Mouse (Mus musculus) G1E (cell line): ENCODE results near the gene Gm17657.
"Not testable (repeated sequence)": the region's sequence is repeated elsewhere in the genome, so short reads cannot be mapped to it uniquely, and the experiment has no call there.

Experiments
- CTCF ChIP-seq: IDR thresholded peaks from 2 replicates; pipeline ENCODE4 v1.5.1; 2012; ENCODE audit warnings: low read depth, low read length, inconsistent platforms, mixed read lengths
- GATA1 ChIP-seq: IDR thresholded peaks from 2 replicates; pipeline ENCODE4 v1.6.1; 2012; ENCODE audit warnings: borderline replicate concordance, low read length, inconsistent platforms, mixed read lengths
- TAL1 ChIP-seq: conservative IDR thresholded peaks from 2 replicates; pipeline ENCODE4 v1.6.1; 2012; ENCODE audit warnings: low read depth, low read length, inconsistent platforms, mixed read lengths

GRCm38 (mm10) chr17:29498952-29499351 is 50.5 kb downstream of the Gm17657 start:
- TF ChIP-seq CTCF, GATA1, TAL1: not testable (repeated sequence)
